In genomic region chr4:137960757-137961156, GRCm38 (mm10) we compare ENCODE assay signal across 10 mouse cellular contexts. TPM values are rescaled to one million over a fixed set of nuclear protein-coding genes. Genes with fewer than 3 reads are reported as not detected.
DNase-seq lines count a peak whose midpoint lies in the region; ATAC-seq and TF ChIP-seq lines count a peak whose summit lies in the region.
"Had no signal": no experiment of that assay in that cellular context is flagged by ENCODE, and none has a peak within 500 bp of the region (broad histone marks: within the 10 kb centered on the region; RNA-seq: fewer than 3 reads in every experiment).

No protein-coding gene starts in this region.

- H3K4me3 ChIP-seq in heart, adult 2 months = no peak overlapping the region
- no peak overlapping the region for H3K4me3 ChIP-seq in lung, postnatal 0 days (ENCODE audit: low read depth, low read length)
- no peak overlapping the region for H3K4me3 ChIP-seq in hindbrain, embryonic 12.5 days
- H3K4me3 ChIP-seq: hindbrain, embryonic 10.5 days had no signal

- no peaks in the 10 kb centered on the region for H3K79me2 ChIP-seq in heart, adult 2 months (replicated peaks; ENCODE audit: control insufficient read depth, insufficient read depth, low read length)

- ATAC-seq in lung, postnatal 0 days = peak; percentile 92
- no peak for ATAC-seq in hindbrain, embryonic 12.5 days (ENCODE audit: low FRiP score)

- H3K4me1 ChIP-seq in heart, adult 2 months (ENCODE audit: control insufficient read depth, insufficient read depth, low read length) = no peaks in the 10 kb centered on the region; the same call in 1 of the 2 replicates
- H3K4me1 ChIP-seq in lung, postnatal 0 days (ENCODE audit: insufficient read depth, low read depth, low read length) = no peaks in the 10 kb centered on the region
- no peaks in the 10 kb centered on the region for H3K4me1 ChIP-seq in hindbrain, embryonic 12.5 days

- H3K9ac ChIP-seq in heart, adult 2 months (ENCODE audit: low read depth, low read length) = no peak overlapping the region
- H3K9ac ChIP-seq in lung, postnatal 0 days (replicated peaks; ENCODE audit: low read depth) = no peak overlapping the region
- no peak overlapping the region for H3K9ac ChIP-seq in hindbrain, embryonic 12.5 days

- H3K9me3 ChIP-seq in lung, postnatal 0 days (ENCODE audit: low read length) = no peaks in the 10 kb centered on the region
- 0 out of 2 replicates have a peak, but pooled peaks cover 3% of the 10 kb centered on the region for H3K9me3 ChIP-seq in hindbrain, embryonic 12.5 days (replicated peaks)

- no peaks in the 10 kb centered on the region for H3K36me3 ChIP-seq in heart, adult 2 months (ENCODE audit: control insufficient read depth, insufficient read depth, low read length)
- H3K36me3 ChIP-seq in lung, postnatal 0 days (ENCODE audit: insufficient read depth, low read length) = peaks cover 25% of the 10 kb centered on the region
- H3K36me3 ChIP-seq in hindbrain, embryonic 12.5 days = peaks cover 67% of the 10 kb centered on the region

- no peak overlapping the region for H3K27ac ChIP-seq in heart, adult 2 months
- peak overlapping the region; percentile 54 for H3K27ac ChIP-seq in lung, postnatal 0 days (ENCODE audit: low read length)
- H3K27ac ChIP-seq in hindbrain, embryonic 12.5 days = no peak overlapping the region
- H3K27ac ChIP-seq: hindbrain, embryonic 10.5 days had no signal

- intact Hi-C loops in heart, adult 2 months (cut with DNase I) = no loop called here

- WGBS in heart, adult 2 months = 52% methylated on average over 11 of the region's 11 CpGs
- WGBS in lung, postnatal 0 days = 50% methylated on average over 11 of the region's 11 CpGs
- 80% methylated on average over 11 of the region's 11 CpGs for WGBS in hindbrain, embryonic 12.5 days

- H3K27me3 ChIP-seq in heart, adult 2 months (ENCODE audit: control insufficient read depth, insufficient read depth, low read length) = no peaks in the 10 kb centered on the region
- H3K27me3 ChIP-seq in lung, postnatal 0 days (replicated peaks; ENCODE audit: insufficient read depth, low read length) = no peaks in the 10 kb centered on the region
- H3K27me3 ChIP-seq in hindbrain, embryonic 12.5 days = no peaks in the 10 kb centered on the region

- no peak for TF ChIP-seq EP300 in heart, adult 2 months (IDR thresholded peaks at IDR 0.05; ENCODE audit: insufficient read depth, low read depth, low read length)
- TF ChIP-seq EP300 in lung, postnatal 0 days (IDR thresholded peaks at IDR 0.05) = peak; percentile 74

- no peak overlapping the region for H3K4me2 ChIP-seq in lung, postnatal 0 days (replicated peaks; ENCODE audit: low read depth, low read length)
- no peak overlapping the region for H3K4me2 ChIP-seq in hindbrain, embryonic 12.5 days (replicated peaks)

- no peak for TF ChIP-seq CTCF in heart, adult 2 months (IDR thresholded peaks at IDR 0.05)
- TF ChIP-seq CTCF in lung, postnatal 0 days (IDR thresholded peaks at IDR 0.05) = no peak

- DNase-seq in heart, adult 2 months = peak; percentile 28 to 35
- DNase-seq in heart, postnatal 4 days = no peak
- DNase-seq in urinary bladder, postnatal 14 days (ENCODE audit: low spot score) = peak; percentile 33
- DNase-seq in urinary bladder, adult 18-20 months (ENCODE audit: low spot score in 2 of 2) = no peak
- DNase-seq in lung, postnatal 0 days (ENCODE audit: low spot score) = peak; percentile 82
- DNase-seq in B cell, adult 2 months = no peak
- no peak for DNase-seq in cerebellum, adult 8-10 months
- DNase-seq: kidney, adult 2 months had no signal

- no peak for TF ChIP-seq POLR2A in heart, adult 2 months (IDR thresholded peaks at IDR 0.05; ENCODE audit: insufficient read depth, low read depth, low read length)

RNA-seq across cellular contexts. Expression of gene Eif4g3, which starts 32.1 kb away (rescaled TPM):
- 10 to 100 TPM; 39.7 to 43.7 TPM for total RNA-seq in heart, adult 2 months (2021)
- polyA plus RNA-seq in heart, adult 2 months (2012; rRNA removed) = 24.8 and 29.1 TPM in 2 replicates
- total RNA-seq in heart, postnatal 4 days (2021) = 10 to 100 TPM; 57.8 to 59.2 TPM
- 17.2 and 18.2 TPM in 2 replicates for polyA plus RNA-seq in lung, postnatal 0 days (2015; fragmentation: Nextera tagmentation; extraction: Ambion mirVana)
- polyA plus RNA-seq in hindbrain, embryonic 12.5 days (2016; fragmentation: Nextera tagmentation; extraction: Ambion mirVana) = 61.6 and 61.7 TPM in 2 replicates

Comparison
In these comparisons a context has a peak if more than half of its experiments do, and no peak if none do; other contexts are left out.
1. DNase-seq: peak in heart, adult 2 months (2 of 2), urinary bladder, postnatal 14 days (single experiment) and lung, postnatal 0 days (single experiment); none in heart, postnatal 4 days (single experiment), urinary bladder, adult 18-20 months (0 of 2), B cell, adult 2 months (0 of 2) and cerebellum, adult 8-10 months (single experiment).